Mouse (Mus musculus) cerebellum, adult 11 months (tissue): ENCODE measurements around the gene Mlst8.
"Not testable (repeated sequence)": the region's sequence is repeated elsewhere in the genome, so short reads cannot be mapped to it uniquely, and the experiment has no call there.

Experiments used
- DNase-seq: peaks from one replicate; pipeline ENCODE4 v3.0.0; 2022

Mlst8 gene

DNA sequence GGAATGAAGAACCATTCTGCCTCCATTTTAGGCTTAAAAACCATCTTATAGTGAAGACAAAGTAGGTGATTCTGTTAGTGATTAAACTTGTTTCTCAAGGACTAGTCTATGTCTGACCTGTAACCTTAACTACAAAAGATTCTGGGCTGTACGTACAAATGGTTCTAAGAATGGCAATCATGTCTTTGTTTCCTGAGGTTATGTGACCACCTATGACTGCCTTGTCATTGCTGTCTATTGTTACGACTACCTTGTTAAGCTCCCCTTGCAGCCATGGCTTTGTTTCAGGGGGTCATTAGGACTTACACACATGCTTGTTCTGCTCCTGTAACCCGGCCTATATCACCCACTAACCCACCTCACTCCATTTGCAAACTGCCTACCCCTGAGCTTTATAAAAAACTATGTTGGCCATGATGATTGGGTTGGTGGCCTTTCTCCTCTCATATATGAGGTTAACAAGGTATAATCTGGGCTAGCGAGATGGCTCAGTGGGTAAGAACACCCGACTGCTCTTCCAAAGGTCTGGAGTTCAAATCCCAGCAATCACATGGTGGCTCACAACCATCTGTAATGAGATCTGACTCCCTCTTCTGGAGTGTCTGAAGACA is 10.1 kb downstream of the Mlst8 start:
- no peak for DNase-seq

DNA sequence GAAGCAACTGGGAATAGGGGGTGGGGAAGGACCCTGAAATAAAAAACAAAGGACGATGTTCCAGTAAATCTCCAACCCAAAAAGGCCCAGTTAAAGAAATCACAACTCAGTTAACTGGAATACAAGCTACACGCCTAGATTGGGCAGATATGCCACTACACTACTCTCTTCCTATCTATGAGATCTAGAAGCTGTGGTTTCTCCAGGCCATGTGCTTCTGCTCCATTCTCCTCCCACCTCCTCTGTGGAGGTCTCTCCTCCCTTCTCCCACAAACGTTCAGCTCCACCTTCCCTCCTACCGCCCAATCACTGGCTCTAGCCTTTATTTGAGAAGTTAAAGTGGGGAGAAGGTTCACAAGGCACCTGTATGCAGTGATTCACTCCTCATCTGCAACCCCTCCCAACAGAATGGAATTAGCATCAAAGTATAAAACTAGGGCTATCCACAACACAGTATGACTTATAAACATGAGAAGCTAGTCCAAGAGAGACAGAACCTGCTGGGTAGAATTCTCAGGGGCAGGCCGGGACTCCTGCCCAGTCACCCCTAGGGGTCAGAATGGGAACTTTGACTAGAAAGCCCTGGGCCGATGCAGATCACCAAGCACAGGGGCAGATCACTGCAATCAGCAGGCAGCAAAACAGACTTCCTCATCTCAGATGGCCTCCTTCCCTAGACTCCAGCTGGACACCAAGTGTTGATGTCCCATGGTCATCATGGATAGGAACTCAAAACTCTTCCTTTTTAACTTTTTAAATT is 15.3 kb downstream of the Mlst8 start:
- DNase-seq = no peak

DNA sequence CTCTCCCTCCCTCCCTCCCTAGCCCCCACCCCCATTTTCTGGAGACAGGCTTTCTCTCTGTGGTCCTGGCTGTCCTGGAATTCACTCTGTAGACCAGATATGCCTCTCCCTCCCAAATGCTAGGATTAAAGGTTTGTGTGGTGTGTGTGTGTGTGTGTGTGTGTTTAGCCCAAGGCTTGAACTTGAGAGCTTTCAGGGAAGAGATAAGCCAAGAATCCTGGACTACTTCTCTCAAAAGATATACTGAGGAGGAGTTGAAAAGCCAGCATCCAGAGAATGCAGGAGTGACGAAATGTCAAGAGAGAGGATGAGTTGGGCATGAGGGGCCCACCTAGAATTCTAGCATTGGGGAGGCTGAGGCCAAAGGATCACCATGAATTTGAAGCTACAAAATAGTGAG is 15.9 kb downstream of the Mlst8 start:
- no peak for DNase-seq

DNA sequence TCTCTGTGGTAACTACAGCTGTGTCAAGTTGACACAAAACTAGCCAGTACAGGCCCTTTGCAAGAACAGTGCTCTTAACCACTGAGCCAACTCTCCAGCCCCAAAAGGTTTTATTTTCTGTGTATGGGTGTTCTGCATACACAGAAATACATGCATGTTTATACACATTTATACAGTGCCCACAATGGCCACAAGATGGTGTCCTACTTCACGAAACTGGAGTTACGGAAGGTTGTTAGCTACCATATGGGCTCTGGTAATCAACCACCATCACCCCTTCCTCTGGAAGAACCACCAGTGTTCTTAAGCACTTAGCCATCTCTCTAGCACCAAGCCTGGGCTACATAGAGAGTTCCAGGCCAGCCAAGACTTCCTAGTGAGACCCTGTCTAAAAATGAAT is 17.3 kb downstream of the Mlst8 start:
- no peak for DNase-seq

GRCm38 (mm10) chr17:24455523-24456206 is 23.2 kb downstream of the Mlst8 start:
- not testable (repeated sequence) for DNase-seq

DNA sequence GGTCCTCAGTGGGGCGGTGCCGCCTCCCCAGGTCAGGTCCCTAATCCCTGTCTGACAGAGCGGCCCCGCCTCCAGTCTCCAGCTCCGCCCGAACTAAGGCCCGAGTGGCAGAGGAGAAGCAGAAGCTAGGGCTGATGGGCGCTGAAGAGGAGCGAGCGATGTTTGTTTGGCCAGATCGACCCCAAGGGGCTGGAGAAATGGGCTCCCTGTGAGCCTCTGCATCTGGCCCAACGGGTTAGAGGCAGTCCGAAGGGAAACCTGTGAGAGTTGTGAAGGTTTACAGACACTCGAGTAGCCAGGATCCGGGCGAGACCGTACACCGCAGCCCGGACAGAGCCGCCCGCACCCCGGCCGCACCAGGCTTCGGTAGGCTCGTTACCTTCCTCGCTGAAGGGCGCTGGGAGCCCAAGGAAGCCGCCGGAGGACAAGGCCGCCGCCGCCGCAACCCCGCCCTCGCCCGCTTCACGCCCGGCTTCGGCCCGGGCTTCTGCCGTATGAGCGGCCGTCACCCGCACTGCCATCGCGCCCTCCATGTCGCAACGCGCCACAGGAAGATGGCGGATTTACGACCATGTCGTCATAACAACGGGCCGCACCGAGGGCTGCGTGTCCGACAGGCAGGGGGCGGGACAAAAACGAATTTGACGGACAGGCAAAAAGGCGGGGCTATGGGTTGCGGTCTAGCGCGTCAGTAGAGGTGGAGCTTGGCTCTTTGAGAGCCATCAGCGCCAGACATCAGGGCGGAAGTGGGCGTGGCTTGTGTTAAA is 23.9 kb downstream of the Mlst8 start:
- DNase-seq = peak; percentile 98

DNA sequence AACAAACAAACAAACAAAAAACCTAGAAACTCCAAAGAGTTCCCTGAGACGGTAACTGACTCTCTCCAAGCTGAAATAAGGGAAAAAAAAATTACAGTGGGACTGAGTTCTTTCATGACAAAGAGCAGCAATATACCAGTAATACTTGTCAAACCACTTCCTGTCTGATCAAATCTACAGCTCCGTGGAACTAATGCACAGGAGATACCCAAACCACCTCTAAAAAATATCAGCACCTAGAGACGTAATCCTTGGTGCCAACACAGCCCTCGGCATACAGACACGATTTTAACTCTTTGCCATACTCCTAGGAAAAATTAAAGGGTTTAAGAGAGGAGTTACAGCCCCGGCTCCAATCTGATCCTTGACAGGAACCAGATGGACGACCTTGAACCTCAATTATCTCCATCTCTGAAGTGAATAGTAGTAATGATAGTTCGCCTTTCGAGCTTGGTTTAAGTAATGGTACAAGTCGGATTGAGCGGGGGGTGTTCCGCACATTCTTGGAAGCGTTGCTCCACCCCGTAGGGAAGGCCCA is 24.6 kb downstream of the Mlst8 start:
- DNase-seq = no peak

GRCm38 (mm10) chr17:24453372-24453771 is 25.5 kb downstream of the Mlst8 start:
- DNase-seq = no peak

GRCm38 (mm10) chr17:24451220-24451619 is 27.7 kb downstream of the Mlst8 start:
- no peak for DNase-seq

GRCm38 (mm10) chr17:24449507-24449906 is 29.4 kb downstream of the Mlst8 start:
- DNase-seq = no peak

GRCm38 (mm10) chr17:24446590-24446989 is 32.3 kb downstream of the Mlst8 start:
- DNase-seq = no peak

DNA sequence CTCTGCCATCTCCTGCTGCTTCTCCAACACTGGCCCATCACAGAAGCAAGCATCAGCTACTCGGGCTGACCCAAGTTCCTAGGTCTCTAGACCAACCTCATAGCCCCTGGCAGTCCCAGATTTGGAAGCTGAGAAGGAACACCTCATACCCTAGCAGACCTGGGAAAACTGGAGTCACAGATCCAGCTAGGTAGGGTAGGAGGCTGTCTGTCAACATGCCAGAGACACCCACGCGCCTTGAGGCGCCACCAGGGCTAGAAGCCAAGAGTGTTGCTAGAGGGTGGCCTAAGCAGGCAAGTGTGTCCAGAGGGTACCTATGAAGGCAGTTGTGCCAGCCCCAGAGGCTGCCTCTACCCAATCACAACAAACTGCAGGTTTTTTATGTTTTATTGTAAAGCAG is 35.5 kb downstream of the Mlst8 start:
- peak; percentile 65 for DNase-seq

DNA sequence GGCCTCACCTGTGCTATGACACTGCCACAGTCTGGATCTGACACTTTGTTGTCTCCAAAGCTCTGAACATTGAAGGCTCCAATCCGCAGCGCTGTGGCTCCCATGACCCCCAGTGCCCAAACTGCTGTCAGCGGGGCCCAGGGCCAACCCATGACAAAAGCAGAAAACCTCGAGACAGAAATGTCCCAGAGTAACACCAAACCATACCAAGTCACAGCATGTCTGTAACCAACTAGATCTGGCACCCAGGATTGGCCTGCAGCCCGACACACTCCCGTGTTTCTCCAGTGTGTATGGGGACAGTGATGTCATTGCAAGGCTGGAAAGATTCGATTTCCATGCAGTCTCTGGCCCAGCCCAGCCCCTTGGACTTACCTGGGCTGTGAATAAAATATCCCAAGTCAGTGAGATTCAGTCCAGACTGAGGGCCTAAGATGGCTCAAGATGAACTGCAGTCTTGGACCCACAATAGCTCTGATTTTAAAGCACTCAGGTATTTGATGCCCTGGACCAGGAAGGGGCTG is 36.2 kb downstream of the Mlst8 start, which contains the start of gene Dnase1l2:
TSS of gene Dnase1l2 (minus strand) at position 474 of the 524 bp plus-strand sequence.
- no peak for DNase-seq

DNA sequence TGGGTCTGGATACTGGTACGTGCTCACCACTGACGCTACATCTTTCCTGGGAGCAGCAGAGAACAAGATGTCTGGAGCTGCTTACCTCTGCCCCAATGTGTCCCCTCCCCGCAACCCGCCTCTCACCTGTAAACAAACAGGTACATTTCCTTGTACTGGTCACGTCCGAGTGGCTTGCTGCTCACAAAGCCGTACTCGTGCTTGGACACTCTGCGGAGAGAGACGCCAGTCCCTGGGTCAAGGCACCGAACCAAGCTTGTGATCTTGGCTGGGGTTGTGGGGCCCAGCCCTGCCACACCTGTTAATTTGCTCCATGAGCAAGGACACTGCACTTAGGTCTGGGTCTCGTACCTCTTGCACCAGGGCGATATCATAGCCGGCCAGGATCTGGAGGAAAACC is 36.8 kb downstream of the Mlst8 start:
- no peak for DNase-seq

DNA sequence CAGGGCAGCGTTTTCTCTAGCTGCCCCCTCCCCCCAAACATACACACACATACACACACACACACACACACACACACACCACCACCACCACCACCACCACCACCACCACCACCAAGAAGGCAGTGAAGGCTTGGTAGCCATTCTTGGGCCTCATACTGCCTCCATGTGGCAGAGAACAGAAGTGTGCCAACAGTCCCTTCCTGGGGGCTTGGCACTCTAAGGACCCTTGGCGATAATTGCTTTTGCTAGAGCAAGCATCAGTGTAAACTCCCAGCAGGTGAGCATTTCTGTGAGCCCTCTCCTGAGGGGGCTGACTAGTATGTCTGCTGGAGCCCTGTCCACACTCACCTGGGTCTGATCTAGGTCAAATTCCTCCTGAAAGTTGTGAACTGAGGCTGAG is 37.7 kb downstream of the Mlst8 start:
- DNase-seq = no peak

GRCm38 (mm10) chr17:24440377-24440776 is 38.5 kb downstream of the Mlst8 start:
- no peak for DNase-seq

DNA sequence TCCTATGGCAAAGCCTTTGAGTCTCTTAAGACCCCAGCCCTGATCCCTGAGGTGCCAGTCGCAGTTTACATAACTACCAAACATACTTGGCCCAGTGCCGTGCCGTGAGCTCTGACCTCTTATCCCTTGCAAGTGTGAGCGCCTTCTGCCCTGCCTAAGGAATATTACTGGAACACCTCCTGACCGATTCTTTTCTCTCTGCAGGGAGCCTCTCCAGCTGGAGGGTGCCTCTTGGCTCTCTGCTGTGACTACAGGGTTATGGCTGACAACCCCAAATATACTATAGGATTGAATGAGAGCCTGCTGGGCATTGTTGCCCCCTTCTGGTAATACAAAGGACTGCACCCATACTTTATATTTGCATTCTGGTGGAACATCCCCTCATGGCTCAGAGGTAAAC is 41.9 kb downstream of the Mlst8 start:
- peak; percentile 50 for DNase-seq

- no peak for DNase-seq
Measured at GRCm38 (mm10) chr17:24429201-24429983, 49.5 kb downstream of the Mlst8 start.

DNA sequence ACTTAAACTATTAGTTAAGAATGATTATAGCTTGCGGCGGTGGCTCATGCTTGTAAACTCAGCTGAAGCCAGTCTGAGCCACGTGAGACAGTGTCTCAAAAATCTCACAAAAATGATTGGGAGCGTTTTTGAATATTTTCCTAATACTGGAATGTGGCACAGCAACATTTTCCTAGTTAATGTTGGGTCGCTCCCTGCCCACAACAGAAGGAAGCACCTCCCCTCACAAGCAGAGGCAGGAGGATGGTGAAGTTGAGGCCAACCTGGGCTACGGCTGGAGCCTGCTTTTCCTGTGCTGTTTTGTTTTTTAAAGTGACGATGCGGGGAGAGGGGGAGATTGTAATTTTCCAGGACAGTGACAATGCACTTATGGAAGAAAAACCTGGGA is 51.7 kb downstream of the Mlst8 start:
- no peak for DNase-seq

DNA sequence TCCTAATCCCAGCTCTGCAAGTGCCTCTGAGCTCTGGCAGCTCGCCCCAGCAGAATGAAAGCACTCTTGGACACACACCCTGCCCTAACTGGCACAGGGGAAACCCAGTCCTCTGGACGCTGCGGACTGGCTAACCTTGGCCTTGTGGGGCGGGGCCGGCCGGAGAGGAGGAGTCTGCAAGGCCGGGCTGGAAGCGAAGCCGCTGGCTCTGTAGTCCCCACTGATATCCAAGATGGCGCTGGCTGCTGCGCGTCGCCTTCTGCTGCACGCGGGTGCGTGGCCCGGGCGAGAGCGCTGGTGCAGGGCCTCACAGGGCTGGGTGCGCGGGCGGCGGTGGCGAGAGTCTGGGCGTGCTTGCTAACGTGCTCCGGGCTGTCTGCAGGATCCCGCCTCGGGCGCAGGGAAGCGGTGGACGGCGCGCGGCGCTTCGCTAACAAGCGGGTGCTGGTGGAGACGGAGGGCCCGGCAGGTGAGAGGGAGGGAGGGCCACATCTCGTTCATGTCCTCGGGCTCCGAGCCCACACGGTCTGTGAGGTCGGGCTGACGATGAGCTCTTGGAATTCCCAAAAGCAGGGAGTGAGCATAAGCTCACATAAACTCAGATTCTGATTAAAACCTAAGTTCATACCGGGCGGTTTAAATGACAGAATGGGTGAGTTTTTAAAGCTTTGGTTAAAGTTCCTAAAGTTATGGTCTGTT is 52.3 kb downstream of the Mlst8 start, which contains the start of gene Eci1:
TSS of gene Eci1 (plus strand) at position 171 of the 699 bp plus-strand sequence.
- DNase-seq = peak; percentile 96

- DNase-seq = no peak
Measured at GRCm38 (mm10) chr17:24425905-24426304, 53.0 kb downstream of the Mlst8 start.
